Mouse (Mus musculus) brain, embryonic 14.5 days (tissue): ENCODE results near the gene Arhgef6. TPM values are rescaled to one million over a fixed set of nuclear protein-coding genes. Genes with fewer than 3 reads are reported as not detected.

Experiments
- DNase-seq: peaks from one replicate; pipeline ENCODE4 v3.0.0-alpha.2; 2011; ENCODE audit warnings: low read depth
- CTCF ChIP-seq: fragments of 200-500 bp; IDR thresholded peaks from 2 replicates; pipeline ENCODE4 v1.5.1; 2012; ENCODE audit warnings: inconsistent platforms, mild to moderate bottlenecking, moderate library complexity, borderline replicate concordance; ENCODE audit not compliant: insufficient read depth, insufficient read length; ENCODE audit errors: extremely low read depth
- POLR2A ChIP-seq: fragments of 200-500 bp; IDR thresholded peaks from 2 replicates; pipeline ENCODE4 v1.6.1; 2012; ENCODE audit warnings: mild to moderate bottlenecking, inconsistent platforms, borderline replicate concordance; ENCODE audit not compliant: poor library complexity, insufficient read depth, insufficient read length, severe bottlenecking; ENCODE audit errors: extremely low read depth
- polyA plus RNA-seq: library from polyadenylated mRNA; depleted of rRNA; stranded (reverse); fragments of >200 nt; gene quantifications from 2 replicates; pipeline ENCODE4 v1.2.3, GENCODE M21; 2012; rRNA removed

Arhgef6 gene
- 10.3 and 12.6 TPM in 2 replicates for polyA plus RNA-seq

- peak; percentile 37 for DNase-seq
- TF ChIP-seq POLR2A (no peak), CTCF (no peak)
These were observed at the start of gene Arhgef6 for GRCm38 (mm10) chrX:57338371-57339211. TSS of gene Arhgef6 (minus strand) at chrX:57338729.

- peak; percentile 25 for DNase-seq
- TF ChIP-seq POLR2A (no peak), CTCF (no peak)
These were observed 42.4 kb upstream of the Arhgef6 start for GRCm38 (mm10) chrX:57380915-57381314.

GRCm38 (mm10) chrX:57378579-57378978, 40.0 kb upstream of the Arhgef6 start:
- TF ChIP-seq CTCF = no peak
- no peak for TF ChIP-seq POLR2A
- DNase-seq = no peak

- no peak for TF ChIP-seq POLR2A
- no peak for TF ChIP-seq CTCF
- no peak for DNase-seq
These were observed 38.6 kb upstream of the Arhgef6 start for GRCm38 (mm10) chrX:57377096-57377495.

- TF ChIP-seq CTCF = no peak
- TF ChIP-seq POLR2A = no peak
- DNase-seq = no peak
These were observed 35.5 kb upstream of the Arhgef6 start for GRCm38 (mm10) chrX:57374029-57374428.

- no peak for DNase-seq
- TF ChIP-seq CTCF = no peak
- no peak for TF ChIP-seq POLR2A
These were observed 35.0 kb upstream of the Arhgef6 start for GRCm38 (mm10) chrX:57373543-57373942.

GRCm38 (mm10) chrX:57372965-57373364, 34.4 kb upstream of the Arhgef6 start:
- no peak for TF ChIP-seq POLR2A
- TF ChIP-seq CTCF = no peak
- DNase-seq = no peak

- DNase-seq = no peak
- no peak for TF ChIP-seq CTCF
- TF ChIP-seq POLR2A = no peak
These were observed 26.5 kb upstream of the Arhgef6 start for GRCm38 (mm10) chrX:57364891-57365569.

- DNase-seq = no peak
- TF ChIP-seq POLR2A = no peak
- no peak for TF ChIP-seq CTCF
These were observed 20.8 kb upstream of the Arhgef6 start for GRCm38 (mm10) chrX:57359316-57359715.

- peak; percentile 4 for DNase-seq
- TF ChIP-seq POLR2A (no peak), CTCF (no peak)
These were observed 691 bp upstream of the Arhgef6 start for GRCm38 (mm10) chrX:57339220-57339619.

GRCm38 (mm10) chrX:57337582-57337981, 947 bp downstream of the Arhgef6 start:
- DNase-seq = no peak
- no peak for TF ChIP-seq CTCF
- TF ChIP-seq POLR2A = no peak

GRCm38 (mm10) chrX:57336958-57337357, 1.6 kb downstream of the Arhgef6 start:
- no peak for DNase-seq
- TF ChIP-seq POLR2A (no peak), CTCF (no peak)

- no peak for TF ChIP-seq POLR2A
- TF ChIP-seq CTCF = no peak
- no peak for DNase-seq
These were observed 3.2 kb downstream of the Arhgef6 start for GRCm38 (mm10) chrX:57335313-57335712.
